Mouse (Mus musculus) G1E (cell line): ENCODE results near the gene Phgr1.

Experiments used
- CTCF ChIP-seq: IDR thresholded peaks from 2 replicates; pipeline ENCODE4 v1.5.1; 2012; ENCODE audit warnings: low read depth, low read length, inconsistent platforms, mixed read lengths
- GATA1 ChIP-seq: IDR thresholded peaks from 2 replicates; pipeline ENCODE4 v1.6.1; 2012; ENCODE audit warnings: borderline replicate concordance, low read length, inconsistent platforms, mixed read lengths
- TAL1 ChIP-seq: conservative IDR thresholded peaks from 2 replicates; pipeline ENCODE4 v1.6.1; 2012; ENCODE audit warnings: low read depth, low read length, inconsistent platforms, mixed read lengths

DNA sequence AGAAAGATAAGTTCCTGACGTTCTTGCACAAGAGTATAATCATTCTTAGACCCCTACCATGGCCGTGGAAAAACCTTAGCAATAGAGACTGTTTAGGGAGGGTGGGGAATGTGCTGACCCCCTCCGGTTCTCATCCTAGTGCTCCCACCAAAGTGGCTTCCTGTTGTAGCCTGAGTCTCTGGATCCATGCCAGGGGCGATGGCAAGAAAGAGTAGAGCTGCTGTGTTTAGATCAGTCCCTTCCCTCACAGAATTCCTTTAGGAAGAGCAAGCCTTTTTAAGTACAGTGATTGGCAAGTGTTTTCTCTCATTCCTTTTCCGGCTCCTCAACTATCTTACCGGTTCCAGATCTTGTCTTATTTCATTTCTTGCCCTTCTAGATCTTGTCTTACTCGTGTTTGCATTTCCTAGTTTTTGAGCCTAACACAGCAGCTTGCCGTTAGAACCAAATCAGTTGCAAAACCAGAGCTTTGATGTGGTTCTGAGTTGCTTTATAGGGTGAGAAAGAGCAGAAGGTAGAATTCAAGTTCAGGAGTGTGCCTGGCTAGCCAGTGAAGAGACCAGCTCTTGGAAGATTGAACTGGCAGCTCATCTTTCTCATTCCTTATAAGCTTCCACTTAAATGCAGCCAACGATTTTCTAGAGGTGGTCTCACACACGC is 25.1 kb upstream of the Phgr1 start:
- TF ChIP-seq CTCF (no peak), TAL1 (no peak), GATA1 (no peak)
